Mouse (Mus musculus) liver, embryonic 14.5 days (tissue): ENCODE measurements at regions not wholly inside any gene's neighbourhood (a gene's known extent, or its start where the extent isn't known, plus 50 kb on each side); places are given as distances from the start of the nearest gene placed in this dataset.
A peak's percentile ranks its signal among the peaks of the same experiment; 100 is the strongest.

Experiments
- ATAC-seq: fragments of 200-750 bp; cut with Nextera tagmentation; 2 replicates; pipeline ENCODE4 v1.8.0; 2017; ENCODE audit warnings: moderate number of reproducible peaks, mild to moderate bottlenecking, moderate library complexity; ENCODE audit not compliant: insufficient read depth
- DNase-seq, 3 experiments: peaks; one replicate each; pipeline ENCODE4 v3.0.0-alpha.2; 2012 to 2013; ENCODE audit warnings: low read depth in 3 of 3, low spot score in 3 of 3
- H3K27ac ChIP-seq: fragments of 300-500 bp; sonication (generic); 2 replicates; pipeline ENCODE4 v1.5.1; 2014; ENCODE audit warnings: moderate library complexity, mild to moderate bottlenecking, control low read depth, inconsistent platforms
- H3K27me3 ChIP-seq: fragments of 300-500 bp; sonication (generic); 2 replicates; pipeline ENCODE4 v1.6.1; 2014; ENCODE audit warnings: mild to moderate bottlenecking, low read length, moderate library complexity; ENCODE audit not compliant: control insufficient read depth, insufficient read depth
- H3K36me3 ChIP-seq: fragments of 300-500 bp; sonication (generic); replicated peaks from 2 replicates; pipeline ENCODE4 v1.6.1; 2014; ENCODE audit warnings: low read depth; ENCODE audit not compliant: control insufficient read depth, insufficient read depth
- H3K4me1 ChIP-seq, 2 experiments: fragments of 200-500 bp in 1 of 2; fragments of 300-500 bp in 1 of 2; sonication (generic) in 1 of 2; replicated peaks; 2 replicates each; pipeline ENCODE4 v1.6.1; 2012 to 2014; ENCODE audit warnings: antibody characterized with exemption in 1 of 2, inconsistent platforms in 1 of 2, low read length in 1 of 2; ENCODE audit not compliant: control insufficient read depth in 2 of 2, insufficient read depth in 2 of 2
- H3K4me2 ChIP-seq: fragments of 300-500 bp; sonication (generic); 2 replicates; pipeline ENCODE4 v1.6.1; 2014; ENCODE audit warnings: low read depth, mild to moderate bottlenecking, control low read depth, moderate library complexity
- H3K4me3 ChIP-seq, 2 experiments: fragments of 200-500 bp in 1 of 2; fragments of 300-500 bp in 1 of 2; sonication (generic) in 1 of 2; 2 replicates each; pipeline ENCODE4 v1.5.1; 2012 to 2014; ENCODE audit warnings: low read depth in 2 of 2, low read length in 2 of 2, mild to moderate bottlenecking in 2 of 2, control low read depth in 1 of 2, inconsistent platforms in 1 of 2, moderate library complexity in 1 of 2; ENCODE audit not compliant: insufficient read depth in 1 of 2
- H3K9ac ChIP-seq: fragments of 300-500 bp; sonication (generic); replicated peaks from 2 replicates; pipeline ENCODE4 v1.6.1; 2014; ENCODE audit warnings: mild to moderate bottlenecking, control low read depth, moderate library complexity
- H3K9me3 ChIP-seq: fragments of 300-500 bp; sonication (generic); 2 replicates; pipeline ENCODE4 v1.6.1; 2016; ENCODE audit warnings: low read length, mixed read lengths; ENCODE audit not compliant: control insufficient read depth
- CTCF ChIP-seq: IDR thresholded peaks from 2 replicates; pipeline ENCODE4 v1.5.1; 2016; ENCODE audit warnings: antibody characterized with exemption, low read depth, control low read depth
- EP300 ChIP-seq: IDR thresholded peaks from 2 replicates; pipeline ENCODE4 v1.6.1; 2016; ENCODE audit warnings: antibody characterized with exemption, low read depth
- whole genome bisulfite sequencing: fragments of 180-500 bp; shearing (Covaris S2); extraction: QIAGEN DNeasy Blood & Tissue Kit; methylation state at CpG from one replicate; pipeline ENCODE4 v1.1.7; 2014; ENCODE audit not compliant: insufficient replicate concordance; 5-methylcytosine and 5-hydroxymethylcytosine counted together

DNA sequence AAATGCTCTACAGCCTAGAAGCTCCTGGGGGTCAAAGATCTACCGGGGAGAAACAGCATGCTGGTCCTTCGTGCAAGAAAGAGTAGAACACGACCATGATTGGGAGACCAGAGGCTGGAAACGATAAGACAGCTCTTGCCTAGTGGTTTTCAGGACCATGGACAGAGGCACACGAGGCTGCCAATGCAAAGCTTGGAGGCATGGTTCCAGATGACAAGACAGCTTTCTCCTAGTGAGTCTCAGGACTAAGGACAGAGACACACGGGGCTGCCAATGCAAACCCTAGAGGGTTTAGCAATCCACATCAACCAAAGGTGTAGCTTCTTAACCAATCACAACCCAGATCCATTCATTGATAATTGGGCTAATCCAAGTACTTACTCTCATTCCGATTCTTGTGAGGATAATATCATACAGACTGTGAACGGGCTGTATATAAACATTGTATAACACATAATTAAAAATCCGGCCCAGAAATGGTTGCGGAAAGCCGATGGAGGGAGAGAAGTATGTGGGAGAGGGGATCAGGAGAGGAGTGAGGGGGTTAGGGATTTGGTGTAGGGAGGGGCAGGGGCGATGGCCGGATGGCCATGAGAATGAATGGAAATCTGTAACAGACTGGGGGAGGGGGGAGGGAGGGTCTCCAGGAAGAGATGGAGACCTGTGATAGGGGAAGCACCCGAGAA lies 114.1 kb upstream of the Gm6793 start:
- Histone ChIP-seq H3K9ac (no peak overlapping the region), H3K4me3 (no peak overlapping the region), H3K36me3 (no peaks in the 10 kb centered on the region), H3K4me2 (no peak overlapping the region), H3K27ac (no peak overlapping the region), H3K27me3 (no peaks in the 10 kb centered on the region), H3K9me3 (no peaks in the 10 kb centered on the region; the same call in 1 of the 2 replicates), H3K4me1 (no peaks in the 10 kb centered on the region)
- DNase-seq (peak; percentile 5 to 20 (median 9)), ATAC-seq (no peak)
- 36% methylated on average over 14 of the region's 14 CpGs for WGBS
- TF ChIP-seq CTCF: no peak
- no peak for TF ChIP-seq EP300

DNA sequence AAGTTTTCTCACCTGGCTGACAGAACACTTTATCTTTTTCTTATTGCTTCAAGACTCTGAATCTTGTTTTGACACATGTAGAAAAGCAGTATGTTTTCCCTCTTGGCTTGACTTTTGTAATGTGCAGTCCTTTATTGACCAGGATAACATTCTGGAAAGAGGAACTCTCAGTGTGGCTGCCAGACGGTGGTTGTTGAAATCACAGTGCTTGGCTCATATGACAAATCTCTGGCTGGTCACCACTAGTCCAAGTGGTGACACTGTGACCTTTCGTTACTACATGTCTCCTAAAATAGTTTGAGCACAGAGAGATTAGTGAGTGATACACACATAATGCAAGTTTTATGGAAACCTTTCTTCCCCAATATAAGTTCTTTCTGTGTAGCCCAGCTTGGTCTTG lies 97.1 kb upstream of the Gm6793 start:
- 33% methylated on average over 2 of the region's 2 CpGs for WGBS
- no peaks in the 10 kb centered on the region for H3K27me3 ChIP-seq
- ATAC-seq (no peak), DNase-seq (no peak)
- TF ChIP-seq EP300 (no peak), CTCF (no peak)
- H3K36me3 ChIP-seq: no peaks in the 10 kb centered on the region
- H3K4me2 ChIP-seq: no peak overlapping the region
- no peaks in the 10 kb centered on the region for H3K4me1 ChIP-seq
- H3K27ac ChIP-seq: no peak overlapping the region
- no peak overlapping the region for H3K9ac ChIP-seq
- H3K9me3 ChIP-seq: no peaks in the 10 kb centered on the region; the same call in 1 of the 2 replicates
- H3K4me3 ChIP-seq: no peak overlapping the region

GRCm38 (mm10) chr8:112097883-112098635 lies 83.2 kb upstream of the Gm6793 start:
- DNase-seq: no peak
- 69% methylated on average over 10 of the region's 10 CpGs for WGBS

DNA sequence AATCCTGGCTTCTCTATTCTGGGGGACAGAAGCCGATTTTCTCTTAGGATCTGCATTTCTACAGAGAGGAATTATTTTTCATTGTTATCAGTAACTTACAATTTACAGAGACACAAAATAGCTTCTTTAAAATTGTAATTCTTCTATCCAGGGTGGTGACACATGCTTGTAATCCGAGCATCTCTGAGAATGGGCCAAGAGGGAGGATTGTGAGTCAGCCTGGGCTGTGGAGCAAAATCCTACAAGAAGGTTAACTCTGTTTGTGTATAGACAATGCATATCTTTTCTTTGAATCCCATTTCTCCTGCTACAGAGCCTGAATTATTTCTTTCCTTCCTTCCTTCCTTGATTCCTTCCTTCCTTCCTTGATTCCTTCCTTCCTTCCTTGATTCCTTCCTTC lies 80.0 kb upstream of the Gm6793 start:
- ATAC-seq: no peak
- TF ChIP-seq EP300 (no peak), CTCF (no peak)
- DNase-seq: no peak
- WGBS: 52% methylated on average over 2 of the region's 2 CpGs
- no peak overlapping the region for H3K4me3 ChIP-seq
- no peak overlapping the region for H3K27ac ChIP-seq
- no peaks in the 10 kb centered on the region for H3K36me3 ChIP-seq
- H3K4me2 ChIP-seq: no peak overlapping the region
- H3K27me3 ChIP-seq: no peaks in the 10 kb centered on the region
- no peak overlapping the region for H3K9ac ChIP-seq
- no peaks in the 10 kb centered on the region for H3K9me3 ChIP-seq
- no peaks in the 10 kb centered on the region for H3K4me1 ChIP-seq

More at GRCm38 (mm10) chr8:112097883-112098635, 83.2 kb upstream of the Gm6793 start:
- ATAC-seq: no peak
- TF ChIP-seq EP300 (no peak), CTCF (no peak)
- no peaks in the 10 kb centered on the region for H3K4me1 ChIP-seq
- no peak overlapping the region for H3K27ac ChIP-seq
- H3K36me3 ChIP-seq: no peaks in the 10 kb centered on the region
- no peaks in the 10 kb centered on the region for H3K9me3 ChIP-seq
- H3K27me3 ChIP-seq: no peaks in the 10 kb centered on the region
- no peak overlapping the region for H3K9ac ChIP-seq
- no peak overlapping the region for H3K4me3 ChIP-seq
- no peak overlapping the region for H3K4me2 ChIP-seq

- DNase-seq: no peak
- 50% methylated on average over 7 of the region's 7 CpGs for WGBS
- Histone ChIP-seq H3K4me2 (no peak overlapping the region), H3K4me1 (no peaks in the 10 kb centered on the region), H3K9ac (no peak overlapping the region), H3K36me3 (no peaks in the 10 kb centered on the region), H3K9me3 (no peaks in the 10 kb centered on the region), H3K27me3 (no peaks in the 10 kb centered on the region), H3K27ac (no peak overlapping the region), H3K4me3 (no peak overlapping the region)
- no peak for ATAC-seq
- TF ChIP-seq EP300 (no peak), CTCF (no peak)
Measured at GRCm38 (mm10) chr8:112093554-112093953, 78.7 kb upstream of the Gm6793 start.
